Mouse (Mus musculus) lung, postnatal 0 days (tissue): ENCODE results near the gene Cdyl. TPM values are rescaled to one million over a fixed set of nuclear protein-coding genes. Genes with fewer than 3 reads are reported as not detected.

Experiments used
- ATAC-seq: fragments of 200-750 bp; cut with Nextera tagmentation; 2 replicates; pipeline ENCODE4 v1.8.0; 2017; ENCODE audit warnings: moderate library complexity
- DNase-seq: peaks from one replicate; pipeline ENCODE4 v3.0.0-alpha.2; 2016; ENCODE audit warnings: low spot score
- H3K27ac ChIP-seq: fragments of 300-500 bp; sonication (generic); 2 replicates; pipeline ENCODE4 v1.5.1; 2014; ENCODE audit warnings: antibody characterized with exemption, mild to moderate bottlenecking, low read length, mixed read lengths
- H3K27me3 ChIP-seq: fragments of 300-500 bp; sonication (generic); replicated peaks from 2 replicates; pipeline ENCODE4 v1.6.1; 2014; ENCODE audit warnings: low read length, mixed read lengths; ENCODE audit not compliant: insufficient read depth
- H3K36me3 ChIP-seq: fragments of 300-500 bp; sonication (generic); 2 replicates; pipeline ENCODE4 v1.6.1; 2014; ENCODE audit warnings: low read length, mixed read lengths; ENCODE audit not compliant: insufficient read depth
- H3K4me1 ChIP-seq: fragments of 300-500 bp; sonication (generic); 2 replicates; pipeline ENCODE4 v1.6.1; 2014; ENCODE audit warnings: antibody characterized with exemption, low read depth, low read length, mixed read lengths; ENCODE audit not compliant: insufficient read depth
- H3K4me2 ChIP-seq: fragments of 300-500 bp; sonication (generic); replicated peaks from 2 replicates; pipeline ENCODE4 v1.6.1; 2014; ENCODE audit warnings: low read depth, mild to moderate bottlenecking, low read length, moderate library complexity, mixed read lengths
- H3K4me3 ChIP-seq: fragments of 300-500 bp; sonication (generic); 2 replicates; pipeline ENCODE4 v1.5.1; 2014; ENCODE audit warnings: low read depth, low read length
- H3K9ac ChIP-seq: fragments of 300-500 bp; sonication (generic); replicated peaks from 2 replicates; pipeline ENCODE4 v1.6.1; 2014; ENCODE audit warnings: low read depth, mild to moderate bottlenecking
- H3K9me3 ChIP-seq: fragments of 300-500 bp; sonication (generic); 2 replicates; pipeline ENCODE4 v1.6.1; 2016; ENCODE audit warnings: low read length, mixed read lengths
- CTCF ChIP-seq: IDR thresholded peaks from 2 replicates; pipeline ENCODE4 v1.5.1; 2016; ENCODE audit warnings: antibody characterized with exemption, mild to moderate bottlenecking
- EP300 ChIP-seq: IDR thresholded peaks from 2 replicates; pipeline ENCODE4 v1.6.1; 2016; ENCODE audit warnings: antibody characterized with exemption, mild to moderate bottlenecking, control low read depth
- WGBS: fragments of 180-500 bp; shearing (Covaris S2); extraction: QIAGEN DNeasy Blood & Tissue Kit; methylation state at CpG from one replicate; pipeline ENCODE4 v1.1.7; 2014; 5-methylcytosine and 5-hydroxymethylcytosine counted together
- polyA plus RNA-seq: library from polyadenylated mRNA; unstranded; fragments of >200 nt; fragmentation: Nextera tagmentation; extraction: Ambion mirVana; gene quantifications from 2 replicates; pipeline ENCODE4 v1.2.1, GENCODE M21; 2015

Gene Cdyl
- polyA plus RNA-seq, 1 experiment from 2014 or later, result 9.4 TPM

- no peak for ATAC-seq
- H3K9me3 ChIP-seq, result no peaks in the 10 kb centered on the region
- TF ChIP-seq CTCF (no peak), EP300 (no peak)
- no peak overlapping the region for H3K27ac ChIP-seq
- no peak overlapping the region for H3K4me3 ChIP-seq
- H3K36me3 ChIP-seq, result no peaks in the 10 kb centered on the region
- WGBS, result 87% methylated on average over 21 of the region's 21 CpGs
- H3K4me1 ChIP-seq, result no peaks in the 10 kb centered on the region
- no peak for DNase-seq
- no peaks in the 10 kb centered on the region for H3K27me3 ChIP-seq
- H3K4me2 ChIP-seq, result no peak overlapping the region
- H3K9ac ChIP-seq, result no peak overlapping the region
Measured at GRCm38 (mm10) chr13:35756393-35757338, 97.0 kb downstream of the Cdyl start.

GRCm38 (mm10) chr13:35760372-35760771 lies 100.7 kb downstream of the Cdyl start:
- no peak overlapping the region for H3K4me3 ChIP-seq
- H3K4me2 ChIP-seq, result no peak overlapping the region
- DNase-seq (no peak), ATAC-seq (no peak)
- TF ChIP-seq EP300 (no peak), CTCF (no peak)
- H3K27ac ChIP-seq, result no peak overlapping the region
- H3K4me1 ChIP-seq, result peaks cover 3% of the 10 kb centered on the region; the same call in 1 of the 2 replicates
- H3K9ac ChIP-seq, result no peak overlapping the region
- H3K36me3 ChIP-seq, result no peaks in the 10 kb centered on the region
- WGBS, result 85% methylated on average over 2 of the region's 2 CpGs
- no peaks in the 10 kb centered on the region for H3K9me3 ChIP-seq
- no peaks in the 10 kb centered on the region for H3K27me3 ChIP-seq

- no peak for TF ChIP-seq CTCF
- no peak for TF ChIP-seq EP300
- no peak overlapping the region for H3K27ac ChIP-seq
- no peak overlapping the region for H3K4me2 ChIP-seq
- H3K4me1 ChIP-seq, result peaks cover 9% of the 10 kb centered on the region; the same call in 1 of the 2 replicates
- no peak overlapping the region for H3K9ac ChIP-seq
- no peak overlapping the region for H3K4me3 ChIP-seq
- H3K36me3 ChIP-seq, result no peaks in the 10 kb centered on the region
- no peak for ATAC-seq
- H3K9me3 ChIP-seq, result no peaks in the 10 kb centered on the region
- WGBS, result 51% methylated on average over 3 of the region's 3 CpGs
- no peak for DNase-seq
- H3K27me3 ChIP-seq, result no peaks in the 10 kb centered on the region
Measured at GRCm38 (mm10) chr13:35764559-35764958, 104.9 kb downstream of the Cdyl start.

GRCm38 (mm10) chr13:35765817-35766216 lies 106.2 kb downstream of the Cdyl start:
- TF ChIP-seq CTCF, result no peak
- peak; percentile 35; the same call in 1 of the 2 replicates for TF ChIP-seq EP300
- Histone ChIP-seq H3K9me3 (no peaks in the 10 kb centered on the region), H3K4me2 (no peak overlapping the region), H3K27ac (peak overlapping the region; percentile 45; the same call in 1 of the 2 replicates), H3K4me1 (peaks cover 9% of the 10 kb centered on the region; the same call in 1 of the 2 replicates), H3K27me3 (no peaks in the 10 kb centered on the region), H3K4me3 (no peak overlapping the region), H3K9ac (no peak overlapping the region), H3K36me3 (no peaks in the 10 kb centered on the region)
- WGBS, result 29% methylated on average over 2 of the region's 2 CpGs
- DNase-seq (peak; percentile 37), ATAC-seq (peak; percentile 66)

- no peak for ATAC-seq
- no peaks in the 10 kb centered on the region for H3K9me3 ChIP-seq
- no peaks in the 10 kb centered on the region for H3K27me3 ChIP-seq
- H3K36me3 ChIP-seq, result no peaks in the 10 kb centered on the region
- no peak overlapping the region for H3K4me3 ChIP-seq
- TF ChIP-seq CTCF (no peak), EP300 (no peak)
- H3K27ac ChIP-seq, result no peak overlapping the region
- no peak overlapping the region for H3K4me2 ChIP-seq
- H3K4me1 ChIP-seq, result peaks cover 9% of the 10 kb centered on the region; the same call in 1 of the 2 replicates
- no peak for DNase-seq
- H3K9ac ChIP-seq, result no peak overlapping the region
- WGBS, result 65% methylated on average over 2 of the region's 2 CpGs
Measured at GRCm38 (mm10) chr13:35769673-35770072, 110.0 kb downstream of the Cdyl start.

GRCm38 (mm10) chr13:35770421-35770820 lies 110.8 kb downstream of the Cdyl start:
- H3K27ac ChIP-seq, result no peak overlapping the region
- no peaks in the 10 kb centered on the region for H3K27me3 ChIP-seq
- WGBS, result 61% methylated on average over 9 of the region's 9 CpGs
- H3K36me3 ChIP-seq, result no peaks in the 10 kb centered on the region
- H3K9me3 ChIP-seq, result no peaks in the 10 kb centered on the region
- no peak overlapping the region for H3K9ac ChIP-seq
- ATAC-seq (no peak), DNase-seq (no peak)
- no peak overlapping the region for H3K4me2 ChIP-seq
- H3K4me3 ChIP-seq, result no peak overlapping the region
- no peak for TF ChIP-seq CTCF
- no peak for TF ChIP-seq EP300
- peaks cover 5% of the 10 kb centered on the region; the same call in 1 of the 2 replicates for H3K4me1 ChIP-seq
